Mouse (Mus musculus) olfactory bulb, adult 2 months (tissue): ENCODE data around the gene Synj1.

Experiments
- CTCF ChIP-seq: fragments of 200-500 bp; IDR thresholded peaks from 2 replicates; pipeline ENCODE4 v1.5.1; 2012; ENCODE audit warnings: low read depth, mild to moderate bottlenecking, low read length, moderate library complexity; ENCODE audit not compliant: insufficient read depth
- POLR2A ChIP-seq: fragments of 200-500 bp; IDR thresholded peaks from 2 replicates; pipeline ENCODE4 v1.6.1; 2012; ENCODE audit warnings: mild to moderate bottlenecking, low read depth, low read length, moderate library complexity; ENCODE audit not compliant: insufficient read depth

DNA sequence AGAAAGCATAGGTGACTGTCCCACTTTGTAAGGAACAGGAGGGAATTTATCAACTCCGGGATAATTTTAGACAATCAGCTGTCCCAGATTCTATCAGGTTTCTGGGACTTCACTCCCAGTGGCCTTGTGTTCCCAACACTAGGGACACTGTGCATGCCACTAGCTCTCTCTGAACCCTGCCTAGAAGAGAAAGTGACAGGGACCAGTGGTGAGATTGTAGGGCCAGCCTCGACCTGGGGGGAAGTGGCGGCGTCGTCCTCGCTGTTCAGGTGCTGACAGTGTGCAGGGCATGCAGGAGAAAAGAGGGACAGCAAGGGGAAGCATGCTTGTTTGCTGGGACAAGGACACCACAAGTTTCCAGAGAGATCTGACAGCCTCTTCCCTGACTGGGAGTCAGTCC is 46.6 kb upstream of the Synj1 start:
- no peak for TF ChIP-seq POLR2A
- no peak for TF ChIP-seq CTCF
